Mouse (Mus musculus) kidney, embryonic 14.5 days (tissue): ENCODE measurements at regions not wholly inside any gene's neighbourhood (a gene's known extent, or its start where the extent isn't known, plus 50 kb on each side); places are given as distances from the start of the nearest gene placed in this dataset.

Experiments used
- ATAC-seq: fragments of 200-750 bp; cut with Nextera tagmentation; 2 replicates; pipeline ENCODE4 v1.8.0; 2017; ENCODE audit warnings: moderate number of reproducible peaks, mild to moderate bottlenecking, moderate TSS enrichment, moderate library complexity; ENCODE audit not compliant: low FRiP score, low TSS enrichment
- H3K27ac ChIP-seq: fragments of 300-500 bp; sonication (generic); 2 replicates; pipeline ENCODE4 v1.5.1; 2014; ENCODE audit warnings: low read depth, mild to moderate bottlenecking, low read length, moderate library complexity, mixed read lengths
- H3K27me3 ChIP-seq: fragments of 300-500 bp; sonication (generic); 2 replicates; pipeline ENCODE4 v1.6.1; 2014; ENCODE audit warnings: mild to moderate bottlenecking, low read length; ENCODE audit not compliant: control insufficient read depth, insufficient read depth
- H3K36me3 ChIP-seq: fragments of 300-500 bp; sonication (generic); 2 replicates; pipeline ENCODE4 v1.6.1; 2014; ENCODE audit warnings: low read length, mixed read lengths; ENCODE audit not compliant: control insufficient read depth, insufficient read depth
- H3K4me1 ChIP-seq: fragments of 300-500 bp; sonication (generic); 2 replicates; pipeline ENCODE4 v1.6.1; 2014; ENCODE audit warnings: low read length, mixed read lengths; ENCODE audit not compliant: control insufficient read depth, insufficient read depth
- H3K4me2 ChIP-seq: fragments of 300-500 bp; sonication (generic); replicated peaks from 2 replicates; pipeline ENCODE4 v1.6.1; 2014; ENCODE audit warnings: low read depth, mild to moderate bottlenecking, low read length
- H3K4me3 ChIP-seq: fragments of 300-500 bp; sonication (generic); 2 replicates; pipeline ENCODE4 v1.5.1; 2014; ENCODE audit warnings: mild to moderate bottlenecking, low read length
- H3K9ac ChIP-seq: fragments of 300-500 bp; sonication (generic); 2 replicates; pipeline ENCODE4 v1.6.1; 2014; ENCODE audit warnings: low read depth, mild to moderate bottlenecking, low read length, moderate library complexity
- H3K9me3 ChIP-seq: fragments of 300-500 bp; sonication (generic); 2 replicates; pipeline ENCODE4 v1.6.1; 2016; ENCODE audit warnings: low read length; ENCODE audit not compliant: control insufficient read depth
- WGBS: fragments of 180-500 bp; shearing (Covaris S2); extraction: QIAGEN DNeasy Blood & Tissue Kit; methylation state at CpG from one replicate; pipeline ENCODE4 v1.1.7; 2014; 5-methylcytosine and 5-hydroxymethylcytosine counted together

GRCm38 (mm10) chr12:36913364-36913763, 195.0 kb upstream of the Meox2 start:
- H3K4me3 ChIP-seq, result no peak overlapping the region

GRCm38 (mm10) chr12:36917576-36918106, 190.7 kb upstream of the Meox2 start:
- Histone ChIP-seq H3K4me3 (no peak overlapping the region), H3K36me3 (no peaks in the 10 kb centered on the region), H3K9me3 (no peaks in the 10 kb centered on the region), H3K27ac (no peak overlapping the region), H3K27me3 (no peaks in the 10 kb centered on the region), H3K4me2 (no peak overlapping the region), H3K4me1 (0 out of 2 replicates have a peak, but pooled peaks cover 4% of the 10 kb centered on the region), H3K9ac (no peak overlapping the region)
- 21% methylated on average over 1 of the region's 1 CpGs for WGBS
- no peak for ATAC-seq

More at GRCm38 (mm10) chr12:36913364-36913763, 195.0 kb upstream of the Meox2 start:
- Histone ChIP-seq H3K4me2 (no peak overlapping the region), H3K9ac (no peak overlapping the region), H3K9me3 (no peaks in the 10 kb centered on the region), H3K36me3 (no peaks in the 10 kb centered on the region), H3K4me1 (0 out of 2 replicates have a peak, but pooled peaks cover 2% of the 10 kb centered on the region), H3K27ac (no peak overlapping the region), H3K27me3 (no peaks in the 10 kb centered on the region)
- ATAC-seq, result no peak

GRCm38 (mm10) chr12:36918294-36918876, 190.0 kb upstream of the Meox2 start:
- whole genome bisulfite sequencing, result 28% methylated on average over 5 of the region's 5 CpGs
- Histone ChIP-seq H3K4me3 (no peak overlapping the region), H3K36me3 (no peaks in the 10 kb centered on the region), H3K27me3 (no peaks in the 10 kb centered on the region), H3K27ac (no peak overlapping the region), H3K9me3 (no peaks in the 10 kb centered on the region), H3K4me2 (no peak overlapping the region), H3K9ac (no peak overlapping the region), H3K4me1 (0 out of 2 replicates have a peak, but pooled peaks cover 4% of the 10 kb centered on the region)
- peak; percentile 62; the same call in 1 of the 2 replicates for ATAC-seq

GRCm38 (mm10) chr12:36923558-36923957, 184.8 kb upstream of the Meox2 start:
- Histone ChIP-seq H3K27ac (no peak overlapping the region), H3K9me3 (no peaks in the 10 kb centered on the region), H3K4me1 (peaks cover 4% of the 10 kb centered on the region; the same call in 1 of the 2 replicates), H3K4me3 (no peak overlapping the region), H3K9ac (no peak overlapping the region), H3K36me3 (no peaks in the 10 kb centered on the region), H3K4me2 (no peak overlapping the region), H3K27me3 (no peaks in the 10 kb centered on the region)
- WGBS, result 88% methylated on average over 2 of the region's 2 CpGs
- ATAC-seq, result no peak

- Histone ChIP-seq H3K27ac (no peak overlapping the region), H3K4me2 (no peak overlapping the region), H3K36me3 (no peaks in the 10 kb centered on the region), H3K27me3 (no peaks in the 10 kb centered on the region), H3K4me1 (peaks cover 4% of the 10 kb centered on the region; the same call in 1 of the 2 replicates), H3K9ac (no peak overlapping the region), H3K9me3 (no peaks in the 10 kb centered on the region), H3K4me3 (no peak overlapping the region)
- 8% methylated on average over 4 of the region's 4 CpGs for WGBS
- ATAC-seq, result peak; percentile 92
These were observed 182.1 kb upstream of the Meox2 start for GRCm38 (mm10) chr12:36926225-36926624.

GRCm38 (mm10) chr12:36933118-36933610, 175.2 kb upstream of the Meox2 start:
- peak; percentile 78; the same call in 1 of the 2 replicates for ATAC-seq
- WGBS, result 3% methylated on average over 6 of the region's 6 CpGs

GRCm38 (mm10) chr12:36943903-36944302, 164.4 kb upstream of the Meox2 start:
- ATAC-seq, result no peak
- no peak overlapping the region for H3K27ac ChIP-seq
- H3K4me3 ChIP-seq, result no peak overlapping the region
- WGBS, result 91% methylated on average over 1 of the region's 1 CpGs
- no peak overlapping the region for H3K4me2 ChIP-seq
- no peaks in the 10 kb centered on the region for H3K27me3 ChIP-seq
- H3K4me1 ChIP-seq, result no peaks in the 10 kb centered on the region
- no peaks in the 10 kb centered on the region for H3K9me3 ChIP-seq
- no peak overlapping the region for H3K9ac ChIP-seq
- H3K36me3 ChIP-seq, result no peaks in the 10 kb centered on the region

More at GRCm38 (mm10) chr12:36933118-36933610, 175.2 kb upstream of the Meox2 start:
- H3K9ac ChIP-seq, result no peak overlapping the region
- H3K4me1 ChIP-seq, result peaks cover 3% of the 10 kb centered on the region; the same call in 1 of the 2 replicates
- H3K27ac ChIP-seq, result no peak overlapping the region; the same call in 1 of the 2 replicates
- no peak overlapping the region; the same call in 1 of the 2 replicates for H3K4me2 ChIP-seq
- H3K27me3 ChIP-seq, result no peaks in the 10 kb centered on the region
- no peaks in the 10 kb centered on the region for H3K36me3 ChIP-seq
- H3K9me3 ChIP-seq, result no peaks in the 10 kb centered on the region
- H3K4me3 ChIP-seq, result no peak overlapping the region

GRCm38 (mm10) chr12:36945964-36946363, 162.4 kb upstream of the Meox2 start:
- ATAC-seq, result peak; percentile 49; the same call in 1 of the 2 replicates
- H3K27ac ChIP-seq, result no peak overlapping the region

GRCm38 (mm10) chr12:36947902-36948301, 160.4 kb upstream of the Meox2 start:
- no peaks in the 10 kb centered on the region for H3K4me1 ChIP-seq
- no peaks in the 10 kb centered on the region for H3K9me3 ChIP-seq
- H3K4me2 ChIP-seq, result no peak overlapping the region
- no peak overlapping the region for H3K4me3 ChIP-seq
- H3K9ac ChIP-seq, result no peak overlapping the region
- 79% methylated on average over 3 of the region's 3 CpGs for WGBS
- ATAC-seq, result no peak
- no peaks in the 10 kb centered on the region for H3K27me3 ChIP-seq
- no peak overlapping the region for H3K27ac ChIP-seq
- no peaks in the 10 kb centered on the region for H3K36me3 ChIP-seq

More at GRCm38 (mm10) chr12:36945964-36946363, 162.4 kb upstream of the Meox2 start:
- no peaks in the 10 kb centered on the region for H3K27me3 ChIP-seq
- no peaks in the 10 kb centered on the region for H3K36me3 ChIP-seq
- WGBS, result 50% methylated on average over 1 of the region's 1 CpGs
- H3K4me3 ChIP-seq, result no peak overlapping the region
- H3K9ac ChIP-seq, result no peak overlapping the region
- no peak overlapping the region for H3K4me2 ChIP-seq
- H3K9me3 ChIP-seq, result no peaks in the 10 kb centered on the region
- H3K4me1 ChIP-seq, result no peaks in the 10 kb centered on the region
